Mouse (Mus musculus): ENCODE results near the gene Adgre1. TPM values are rescaled to one million over a fixed set of nuclear protein-coding genes. Genes with fewer than 3 reads are reported as not detected.
A peak's percentile ranks its signal among the peaks of the same experiment; 100 is the strongest.

The Adgre1 gene
- polyA plus RNA-seq (2014; fragmentation: Nextera tagmentation; extraction: Ambion mirVana): 4.3 and 5.2 TPM in 2 replicates

DNA sequence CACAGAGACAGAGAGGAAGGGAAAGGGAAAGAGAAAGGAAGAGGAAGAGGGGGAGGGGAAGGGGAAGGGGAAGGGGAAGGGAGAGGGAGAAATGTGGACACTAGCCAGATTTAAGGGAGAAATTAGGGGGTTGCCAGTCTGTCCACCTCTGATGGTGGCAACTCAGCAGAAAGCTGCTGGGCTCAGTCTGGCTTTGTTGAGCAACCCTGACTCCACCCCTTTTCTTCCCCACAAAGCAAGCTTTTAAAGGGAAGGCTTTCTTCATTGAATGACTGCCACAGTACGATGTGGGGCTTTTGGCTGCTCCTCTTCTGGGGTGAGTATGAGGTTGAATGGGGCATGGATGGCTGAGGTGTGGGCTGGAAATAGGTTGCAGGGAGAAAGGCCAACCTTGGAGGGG is at the start of gene Adgre1:
Adgre1 (plus strand) TSS at position 251 of the 400 bp plus-strand sequence.
- 13% methylated on average over 1 of the region's 1 CpGs for WGBS

DNA sequence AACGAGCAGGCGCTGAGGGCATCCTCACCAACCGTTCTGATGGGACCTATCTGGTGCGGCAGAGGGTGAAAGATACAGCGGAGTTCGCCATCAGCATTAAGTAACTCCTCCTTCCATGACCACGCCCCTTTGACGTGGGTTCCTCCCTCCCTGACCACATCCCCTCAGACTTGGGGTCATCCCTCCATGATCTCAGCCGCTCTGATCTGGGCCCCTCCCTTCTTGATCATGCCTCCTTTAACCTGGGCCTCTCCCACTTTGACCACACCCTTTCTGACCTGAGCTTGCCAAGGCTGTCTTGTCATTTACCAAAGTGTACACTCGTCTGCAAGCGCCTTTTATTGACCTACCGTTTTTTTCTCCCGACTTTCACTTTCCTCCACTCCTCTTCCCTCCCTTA is 46.7 kb upstream of the Adgre1 start:
- 27% methylated on average over 13 of the region's 13 CpGs for WGBS
- H3K27ac ChIP-seq (replicated peaks; ENCODE audit: low read depth, low read length): no peak overlapping the region
- H3K9ac ChIP-seq (replicated peaks; ENCODE audit: low read length): no peak overlapping the region
- H3K36me3 ChIP-seq (replicated peaks; ENCODE audit: control insufficient read depth, insufficient read depth, low read depth, low read length): no peaks in the 10 kb centered on the region
- H3K4me3 ChIP-seq (ENCODE audit: low read depth, low read length): no peak overlapping the region
- H3K27me3 ChIP-seq (ENCODE audit: control insufficient read depth, insufficient read depth, low read length): no peaks in the 10 kb centered on the region
- H3K9me3 ChIP-seq (replicated peaks; ENCODE audit: control insufficient read depth, low read length): no peaks in the 10 kb centered on the region
- DNase-seq (ENCODE audit: low spot score) (no peak), ATAC-seq (replicated peaks; ENCODE audit: insufficient number of reproducible peaks, low FRiP score, low TSS enrichment, low read depth) (no peak)
- no peaks in the 10 kb centered on the region for H3K4me1 ChIP-seq (ENCODE audit: control insufficient read depth, insufficient read depth, low read length)
- H3K4me2 ChIP-seq (ENCODE audit: low read depth, low read length): no peak overlapping the region

More for the DNA sequence above, at the start of gene Adgre1:
- Histone ChIP-seq H3K27ac (replicated peaks; ENCODE audit: low read depth, low read length) (no peak within 1 kb of the TSS), H3K4me2 (ENCODE audit: low read depth, low read length) (no peak within 1 kb of the TSS), H3K9ac (replicated peaks; ENCODE audit: low read length) (no peak within 1 kb of the TSS), H3K36me3 (replicated peaks; ENCODE audit: control insufficient read depth, insufficient read depth, low read depth, low read length) (no peaks in the 10 kb centered on the region), H3K27me3 (ENCODE audit: control insufficient read depth, insufficient read depth, low read length) (no peaks in the 10 kb centered on the region), H3K9me3 (replicated peaks; ENCODE audit: control insufficient read depth, low read length) (no peaks in the 10 kb centered on the region), H3K4me3 (ENCODE audit: low read depth, low read length) (no peak within 1 kb of the TSS), H3K4me1 (ENCODE audit: control insufficient read depth, insufficient read depth, low read length) (no peaks in the 10 kb centered on the region)
- DNase-seq (ENCODE audit: low spot score) (no peak), ATAC-seq (replicated peaks; ENCODE audit: insufficient number of reproducible peaks, low FRiP score, low TSS enrichment, low read depth) (no peak)

DNA sequence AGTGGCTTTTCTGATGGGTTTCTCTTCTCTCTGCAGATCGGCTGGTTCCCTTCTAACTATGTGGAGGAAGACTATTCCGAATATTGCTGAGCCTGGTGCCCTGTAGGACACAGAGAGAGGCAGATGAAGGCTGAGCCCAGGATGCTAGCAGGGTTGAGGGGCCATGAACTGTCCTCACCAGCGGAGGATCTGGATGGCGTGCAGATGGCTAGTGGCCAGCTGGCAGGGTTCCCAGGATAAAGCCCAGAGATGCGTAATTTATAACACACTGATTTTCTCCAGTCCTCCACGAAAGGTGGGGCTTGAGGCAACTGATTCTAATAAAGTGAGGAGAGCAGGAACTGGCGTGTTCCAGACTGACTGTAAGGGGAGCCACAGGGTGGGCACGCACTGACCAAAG is 30.9 kb upstream of the Adgre1 start:
- no peak for DNase-seq (ENCODE audit: low spot score)
- no peak overlapping the region for H3K4me2 ChIP-seq (ENCODE audit: low read depth, low read length)
- 92% methylated on average over 8 of the region's 8 CpGs for WGBS
- no peak overlapping the region for H3K9ac ChIP-seq (replicated peaks; ENCODE audit: low read length)
- ATAC-seq (replicated peaks; ENCODE audit: insufficient number of reproducible peaks, low FRiP score, low TSS enrichment, low read depth): no peak
- no peaks in the 10 kb centered on the region for H3K4me1 ChIP-seq (ENCODE audit: control insufficient read depth, insufficient read depth, low read length)
- no peaks in the 10 kb centered on the region for H3K27me3 ChIP-seq (ENCODE audit: control insufficient read depth, insufficient read depth, low read length)
- H3K9me3 ChIP-seq (replicated peaks; ENCODE audit: control insufficient read depth, low read length): no peaks in the 10 kb centered on the region
- no peaks in the 10 kb centered on the region for H3K36me3 ChIP-seq (replicated peaks; ENCODE audit: control insufficient read depth, insufficient read depth, low read depth, low read length)
- H3K4me3 ChIP-seq (ENCODE audit: low read depth, low read length): no peak overlapping the region
- no peak overlapping the region for H3K27ac ChIP-seq (replicated peaks; ENCODE audit: low read depth, low read length)

DNA sequence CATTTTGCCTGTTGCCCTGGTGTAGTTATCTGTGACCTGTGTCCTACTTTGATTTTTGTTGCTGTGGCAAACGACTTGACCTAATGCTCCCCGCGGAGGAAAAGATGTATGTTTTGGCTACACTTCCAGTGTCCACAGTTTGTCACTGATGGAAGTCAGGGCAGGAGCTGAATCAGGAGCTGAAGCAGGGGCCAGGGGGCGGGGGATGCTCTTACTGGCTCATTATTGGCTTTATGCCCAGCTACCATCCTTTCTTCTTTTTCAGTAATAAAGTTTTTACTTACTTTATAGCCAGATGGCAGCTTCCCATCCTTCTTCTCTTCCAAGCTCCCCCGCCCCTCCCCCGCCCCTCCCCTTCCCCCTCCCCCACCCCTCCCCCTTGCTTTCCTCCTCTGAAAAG is 29.5 kb upstream of the Adgre1 start:
- no peak for DNase-seq (ENCODE audit: low spot score)
- no peak overlapping the region for H3K27ac ChIP-seq (replicated peaks; ENCODE audit: low read depth, low read length)
- no peak overlapping the region for H3K4me3 ChIP-seq (ENCODE audit: low read depth, low read length)
- no peak overlapping the region for H3K4me2 ChIP-seq (ENCODE audit: low read depth, low read length)
- no peaks in the 10 kb centered on the region for H3K36me3 ChIP-seq (replicated peaks; ENCODE audit: control insufficient read depth, insufficient read depth, low read depth, low read length)
- no peaks in the 10 kb centered on the region for H3K9me3 ChIP-seq (replicated peaks; ENCODE audit: control insufficient read depth, low read length)
- no peak for ATAC-seq (replicated peaks; ENCODE audit: insufficient number of reproducible peaks, low FRiP score, low TSS enrichment, low read depth)
- H3K27me3 ChIP-seq (ENCODE audit: control insufficient read depth, insufficient read depth, low read length): no peaks in the 10 kb centered on the region
- H3K9ac ChIP-seq (replicated peaks; ENCODE audit: low read length): no peak overlapping the region
- no peaks in the 10 kb centered on the region for H3K4me1 ChIP-seq (ENCODE audit: control insufficient read depth, insufficient read depth, low read length)
- WGBS: 47% methylated on average over 6 of the region's 6 CpGs

DNA sequence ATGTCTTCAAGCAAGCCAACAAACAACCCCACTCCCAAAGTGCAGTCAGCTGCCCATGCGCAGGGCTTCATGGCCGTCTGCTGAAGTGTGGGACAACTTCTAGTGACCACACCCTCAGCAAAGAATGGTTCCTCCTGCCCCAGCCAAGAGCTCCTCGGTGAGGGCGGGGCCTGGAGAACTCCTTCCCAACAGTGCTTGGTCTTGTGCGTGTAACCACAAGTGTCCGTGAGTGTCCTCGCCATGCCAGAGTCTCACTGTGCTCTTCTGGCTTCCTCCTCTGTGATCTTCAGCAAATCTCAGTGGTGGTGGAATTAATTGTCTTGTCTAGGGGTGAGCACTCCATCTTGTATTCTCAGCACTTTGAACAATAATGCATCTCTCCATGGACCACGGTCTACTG is 27.5 kb upstream of the Adgre1 start:
- no peaks in the 10 kb centered on the region for H3K9me3 ChIP-seq (replicated peaks; ENCODE audit: control insufficient read depth, low read length)
- DNase-seq (ENCODE audit: low spot score) (no peak), ATAC-seq (replicated peaks; ENCODE audit: insufficient number of reproducible peaks, low FRiP score, low TSS enrichment, low read depth) (no peak)
- H3K4me3 ChIP-seq (ENCODE audit: low read depth, low read length): no peak overlapping the region
- no peaks in the 10 kb centered on the region for H3K4me1 ChIP-seq (ENCODE audit: control insufficient read depth, insufficient read depth, low read length)
- 90% methylated on average over 8 of the region's 8 CpGs for WGBS
- H3K36me3 ChIP-seq (replicated peaks; ENCODE audit: control insufficient read depth, insufficient read depth, low read depth, low read length): no peaks in the 10 kb centered on the region
- no peaks in the 10 kb centered on the region for H3K27me3 ChIP-seq (ENCODE audit: control insufficient read depth, insufficient read depth, low read length)
- no peak overlapping the region for H3K9ac ChIP-seq (replicated peaks; ENCODE audit: low read length)
- no peak overlapping the region for H3K4me2 ChIP-seq (ENCODE audit: low read depth, low read length)
- no peak overlapping the region for H3K27ac ChIP-seq (replicated peaks; ENCODE audit: low read depth, low read length)

DNA sequence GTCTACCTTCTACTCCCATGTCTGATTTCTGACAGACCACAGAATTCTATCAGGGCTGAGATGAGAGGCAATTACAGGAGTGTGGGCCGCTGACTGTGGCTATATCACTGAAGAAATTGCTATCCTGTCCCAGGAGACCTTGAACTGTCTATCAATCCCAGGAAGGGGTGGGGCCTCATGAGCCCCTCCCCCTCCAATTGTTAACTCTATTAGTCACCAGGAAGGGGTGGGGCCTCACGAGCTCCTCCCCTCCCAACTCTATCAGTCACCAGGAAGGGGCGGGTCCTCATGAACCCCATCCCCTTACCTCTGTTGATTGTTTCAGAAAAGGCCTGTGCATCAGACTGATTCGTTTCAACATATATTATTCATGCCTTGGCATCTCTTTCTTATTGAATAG is 26.2 kb upstream of the Adgre1 start:
- Histone ChIP-seq H3K9me3 (replicated peaks; ENCODE audit: control insufficient read depth, low read length) (no peaks in the 10 kb centered on the region), H3K4me2 (ENCODE audit: low read depth, low read length) (no peak overlapping the region), H3K27me3 (ENCODE audit: control insufficient read depth, insufficient read depth, low read length) (no peaks in the 10 kb centered on the region), H3K4me3 (ENCODE audit: low read depth, low read length) (no peak overlapping the region), H3K9ac (replicated peaks; ENCODE audit: low read length) (no peak overlapping the region), H3K4me1 (ENCODE audit: control insufficient read depth, insufficient read depth, low read length) (no peaks in the 10 kb centered on the region), H3K27ac (replicated peaks; ENCODE audit: low read depth, low read length) (no peak overlapping the region), H3K36me3 (replicated peaks; ENCODE audit: control insufficient read depth, insufficient read depth, low read depth, low read length) (no peaks in the 10 kb centered on the region)
- DNase-seq (ENCODE audit: low spot score): no peak
- 76% methylated on average over 4 of the region's 4 CpGs for WGBS
- ATAC-seq (replicated peaks; ENCODE audit: insufficient number of reproducible peaks, low FRiP score, low TSS enrichment, low read depth): no peak

DNA sequence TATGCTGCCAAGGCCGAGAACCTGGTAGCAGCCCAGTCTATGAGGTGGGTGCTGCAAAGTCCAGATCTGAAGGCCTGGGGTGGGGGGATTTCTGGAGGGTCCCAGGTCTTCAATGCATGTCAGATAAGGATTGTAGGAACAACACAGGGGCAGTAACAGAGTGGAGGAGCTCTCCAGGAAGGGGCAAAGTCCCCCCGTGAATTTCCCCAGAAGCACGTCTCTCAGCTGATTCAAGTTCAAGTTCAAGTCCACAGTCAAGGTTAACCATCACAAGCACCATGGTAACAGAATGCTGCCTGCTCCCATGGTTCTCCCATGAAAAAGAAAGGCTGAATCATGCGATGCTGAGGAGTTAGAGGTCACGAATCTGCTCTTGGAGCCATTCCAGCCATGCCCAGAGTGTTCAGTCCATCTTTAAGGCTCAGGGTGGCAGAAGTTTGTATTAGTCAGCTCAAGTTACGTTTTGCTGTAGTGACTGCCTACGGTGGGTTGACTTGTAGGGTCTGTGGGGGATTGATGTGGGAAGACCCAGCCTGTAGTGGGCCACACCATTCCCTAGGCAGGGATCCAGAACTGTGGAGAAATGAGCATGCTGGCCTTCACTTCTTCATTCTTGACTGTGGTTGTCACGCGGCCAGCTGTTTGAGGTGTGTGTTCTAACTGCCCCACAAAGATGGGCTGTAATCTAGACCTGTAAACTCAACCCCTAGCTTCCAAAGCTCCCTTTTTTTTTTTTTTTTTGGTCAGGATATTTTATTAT is 24.3 kb upstream of the Adgre1 start:
- no peak overlapping the region for H3K27ac ChIP-seq (replicated peaks; ENCODE audit: low read depth, low read length)
- no peak overlapping the region for H3K4me3 ChIP-seq (ENCODE audit: low read depth, low read length)
- no peak overlapping the region for H3K4me2 ChIP-seq (ENCODE audit: low read depth, low read length)
- no peak for DNase-seq (ENCODE audit: low spot score)
- H3K27me3 ChIP-seq (ENCODE audit: control insufficient read depth, insufficient read depth, low read length): no peaks in the 10 kb centered on the region
- no peaks in the 10 kb centered on the region for H3K4me1 ChIP-seq (ENCODE audit: control insufficient read depth, insufficient read depth, low read length)
- H3K9me3 ChIP-seq (replicated peaks; ENCODE audit: control insufficient read depth, low read length): no peaks in the 10 kb centered on the region
- ATAC-seq (replicated peaks; ENCODE audit: insufficient number of reproducible peaks, low FRiP score, low TSS enrichment, low read depth): no peak
- no peak overlapping the region for H3K9ac ChIP-seq (replicated peaks; ENCODE audit: low read length)
- no peaks in the 10 kb centered on the region for H3K36me3 ChIP-seq (replicated peaks; ENCODE audit: control insufficient read depth, insufficient read depth, low read depth, low read length)
- WGBS: 77% methylated on average over 9 of the region's 9 CpGs

DNA sequence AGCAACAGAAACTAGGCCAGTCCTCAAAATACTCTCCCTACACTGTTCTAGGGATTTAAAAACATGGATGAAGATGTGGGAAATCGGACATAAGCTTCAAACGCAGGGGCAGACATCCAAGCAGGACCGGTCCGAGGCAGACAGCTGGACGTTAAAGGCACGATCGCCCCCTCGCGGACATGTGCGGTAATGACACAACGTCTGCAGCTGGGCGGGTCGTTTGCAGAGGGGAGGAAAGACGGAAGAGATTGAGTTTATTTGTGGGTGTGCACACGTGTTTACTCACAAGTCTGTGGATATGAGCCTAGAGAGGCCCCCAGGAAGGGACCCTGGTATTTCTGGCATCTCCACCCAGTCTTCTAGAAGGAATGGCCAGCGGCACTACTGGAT is 23.7 kb upstream of the Adgre1 start:
- no peaks in the 10 kb centered on the region for H3K4me1 ChIP-seq (ENCODE audit: control insufficient read depth, insufficient read depth, low read length)
- H3K27me3 ChIP-seq (ENCODE audit: control insufficient read depth, insufficient read depth, low read length): no peaks in the 10 kb centered on the region
- H3K9me3 ChIP-seq (replicated peaks; ENCODE audit: control insufficient read depth, low read length): no peaks in the 10 kb centered on the region
- DNase-seq (ENCODE audit: low spot score) (peak; percentile 85), ATAC-seq (replicated peaks; ENCODE audit: insufficient number of reproducible peaks, low FRiP score, low TSS enrichment, low read depth) (peak; percentile 54)
- 9% methylated on average over 16 of the region's 16 CpGs for WGBS
- H3K27ac ChIP-seq (replicated peaks; ENCODE audit: low read depth, low read length): no peak overlapping the region
- H3K9ac ChIP-seq (replicated peaks; ENCODE audit: low read length): no peak overlapping the region
- no peaks in the 10 kb centered on the region for H3K36me3 ChIP-seq (replicated peaks; ENCODE audit: control insufficient read depth, insufficient read depth, low read depth, low read length)
- no peak overlapping the region for H3K4me3 ChIP-seq (ENCODE audit: low read depth, low read length)
- H3K4me2 ChIP-seq (ENCODE audit: low read depth, low read length): no peak overlapping the region
